Mouse (Mus musculus) small intestine, adult 2 months (tissue): ENCODE results near the gene Gpr62.

Source experiments
- CTCF ChIP-seq: fragments of 200-500 bp; IDR thresholded peaks from 2 replicates; pipeline ENCODE4 v1.5.1; 2012; ENCODE audit warnings: low read depth, mild to moderate bottlenecking, control low read depth, inconsistent platforms, low read length, moderate library complexity, mixed read lengths; ENCODE audit not compliant: insufficient replicate concordance, insufficient read length; ENCODE audit errors: extremely low read depth
- POLR2A ChIP-seq: fragments of 200-500 bp; IDR thresholded peaks from 2 replicates; pipeline ENCODE4 v1.6.1; 2012; ENCODE audit warnings: low read depth, mild to moderate bottlenecking, control low read depth, inconsistent platforms, low read length, moderate library complexity

DNA sequence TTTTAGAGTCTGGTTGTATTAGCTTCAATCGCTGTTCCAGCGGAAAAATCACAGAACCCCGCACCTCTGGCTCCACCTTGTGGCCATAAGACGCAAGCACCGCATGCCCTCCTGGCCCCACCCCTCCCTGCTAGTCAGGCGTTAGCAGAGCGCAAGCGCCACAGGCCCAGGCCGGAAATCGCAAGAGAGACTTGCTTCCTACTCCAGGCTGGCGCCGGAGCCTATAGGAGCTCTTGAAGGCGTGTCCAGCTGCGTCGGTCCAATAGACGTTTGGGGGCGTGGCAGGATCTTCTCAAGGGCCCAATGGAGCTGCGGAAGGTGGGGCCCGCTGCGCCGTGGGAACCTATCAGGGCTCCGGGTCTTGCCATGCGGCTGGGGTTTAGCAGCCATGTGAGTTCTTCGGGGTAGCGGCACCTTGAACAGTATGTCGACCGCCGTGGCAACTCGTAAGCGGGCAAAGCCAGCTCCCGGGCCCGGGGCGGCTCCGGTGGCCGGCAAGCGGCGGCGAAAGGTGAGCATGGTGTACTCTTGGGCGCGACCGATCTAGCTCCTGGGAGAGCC lies 11.3 kb upstream of the Gpr62 start, which contains the start of gene Parp3:
- TF ChIP-seq CTCF (peak; percentile 97), POLR2A (no peak)
